Mouse (Mus musculus): ENCODE data around the gene Helz2.

Helz2 gene

DNA sequence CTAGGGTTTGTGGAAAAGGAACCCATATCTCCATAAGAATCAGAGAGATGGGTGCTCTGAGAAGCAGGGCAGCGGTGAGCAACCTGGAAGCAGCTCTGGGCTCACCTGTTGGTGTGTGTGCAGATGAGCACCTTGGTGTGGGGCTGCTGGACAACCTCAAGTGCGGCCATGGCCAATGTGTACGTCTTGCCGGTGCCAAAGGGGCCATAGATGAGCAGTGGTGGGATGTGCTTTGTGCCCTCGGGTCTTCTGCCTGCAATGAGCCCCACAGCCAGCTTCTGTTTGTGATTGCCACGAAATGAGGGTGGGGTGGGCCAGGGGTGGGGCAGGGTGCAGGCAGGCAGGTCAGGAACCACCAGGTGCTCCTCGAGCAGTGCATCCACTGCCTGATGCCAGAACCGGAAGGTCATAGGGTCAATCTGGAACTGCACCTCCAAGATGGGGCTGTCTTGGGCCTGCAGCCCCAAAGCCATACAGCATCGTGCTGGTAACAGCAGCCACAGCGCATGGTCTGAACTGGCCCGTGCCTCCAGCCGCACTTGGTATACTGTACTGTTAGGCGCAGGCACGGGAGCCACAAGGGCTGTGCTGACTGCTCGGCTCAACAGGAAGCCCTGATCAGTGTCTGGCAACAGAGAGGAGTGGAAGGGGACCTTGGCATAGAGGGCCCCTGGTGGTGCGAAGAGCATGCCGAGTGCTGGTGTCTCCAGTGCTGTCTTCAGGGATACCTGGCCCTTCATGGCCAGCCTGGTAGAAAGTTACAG is 4.4 kb downstream of the Helz2 start:
- no peak for DNase-seq

DNA sequence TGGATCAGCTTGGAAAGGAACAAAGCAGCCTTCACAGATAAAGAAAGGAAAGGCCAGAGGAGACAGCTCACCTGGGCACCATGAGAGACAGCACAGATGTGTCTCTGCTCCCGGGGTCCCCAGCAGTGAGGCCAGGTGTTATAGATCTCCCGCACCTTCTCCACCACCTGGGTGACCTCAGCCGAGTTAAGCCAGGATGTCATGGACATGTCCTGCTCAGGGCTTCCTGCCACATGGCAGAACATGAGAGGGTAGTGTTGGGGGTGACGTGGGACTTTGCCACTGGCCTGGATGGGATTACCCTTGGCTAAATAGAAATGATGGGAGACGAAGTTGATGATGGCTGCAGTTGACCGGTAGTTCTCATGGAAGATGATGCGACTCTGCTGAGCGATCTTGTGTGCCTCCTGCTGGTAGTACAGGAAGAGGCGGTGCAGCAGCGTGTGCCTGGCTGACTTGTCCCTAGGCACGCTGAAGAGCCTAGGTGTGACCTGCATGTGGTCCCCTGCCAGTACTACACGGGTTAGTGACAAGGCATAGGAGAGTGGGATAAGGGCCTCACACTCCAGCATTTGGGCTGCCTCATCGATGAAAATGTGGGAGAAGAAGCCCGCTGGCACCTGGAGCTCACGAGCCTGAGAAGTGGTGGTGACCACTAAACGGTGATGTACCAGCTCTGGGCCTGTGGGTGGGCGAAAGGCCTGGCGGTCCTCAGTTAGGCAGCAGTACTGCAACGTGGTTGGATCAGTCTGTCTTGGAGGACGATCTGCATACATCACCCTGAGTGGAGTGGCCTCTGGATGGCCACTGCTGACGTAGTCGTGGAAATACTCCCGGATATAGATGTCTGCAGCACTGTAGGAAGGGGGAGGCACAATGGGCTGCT is 5.9 kb downstream of the Helz2 start:
- no peak for DNase-seq

DNA sequence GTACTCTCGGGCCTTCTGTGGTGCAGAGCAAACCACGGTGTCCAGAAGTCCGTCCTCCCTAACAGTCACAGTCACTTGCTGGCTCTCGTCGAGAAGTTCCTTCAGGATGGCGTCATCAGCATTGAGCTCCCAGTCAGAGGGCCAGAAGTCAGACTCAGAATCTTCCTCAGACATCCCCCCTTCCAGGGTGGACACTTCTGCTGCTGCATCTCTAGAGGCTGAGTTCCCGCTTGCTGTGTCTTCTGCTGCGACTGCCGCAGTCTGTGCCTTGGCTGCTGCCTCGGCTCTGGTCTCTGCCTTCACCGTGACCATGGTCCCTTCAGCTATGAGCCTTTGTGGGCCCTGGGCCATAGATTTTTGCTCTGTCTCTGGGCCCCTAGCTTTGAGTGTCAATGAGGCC is 7.1 kb downstream of the Helz2 start:
- DNase-seq, result no peak

DNA sequence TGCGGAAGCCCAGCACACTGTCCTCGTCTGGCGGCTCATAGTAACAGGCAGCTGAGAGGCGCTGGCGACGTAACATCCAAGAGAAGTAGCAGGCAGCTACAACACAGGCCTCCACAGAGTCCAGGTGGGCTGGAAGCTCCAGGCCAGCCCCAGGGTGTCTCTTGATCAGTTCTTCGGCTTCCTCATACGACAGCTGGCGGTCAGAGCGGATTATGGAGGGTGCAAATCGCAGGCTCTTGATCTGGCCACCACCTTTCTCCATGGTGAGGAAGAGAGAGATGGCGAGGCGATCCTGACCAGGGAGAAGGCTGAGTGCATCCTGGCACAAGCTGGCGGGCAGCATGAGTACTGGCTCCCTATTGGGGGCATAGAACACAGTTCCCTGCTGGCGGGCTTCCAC is 8.4 kb downstream of the Helz2 start:
- DNase-seq, result no peak

DNA sequence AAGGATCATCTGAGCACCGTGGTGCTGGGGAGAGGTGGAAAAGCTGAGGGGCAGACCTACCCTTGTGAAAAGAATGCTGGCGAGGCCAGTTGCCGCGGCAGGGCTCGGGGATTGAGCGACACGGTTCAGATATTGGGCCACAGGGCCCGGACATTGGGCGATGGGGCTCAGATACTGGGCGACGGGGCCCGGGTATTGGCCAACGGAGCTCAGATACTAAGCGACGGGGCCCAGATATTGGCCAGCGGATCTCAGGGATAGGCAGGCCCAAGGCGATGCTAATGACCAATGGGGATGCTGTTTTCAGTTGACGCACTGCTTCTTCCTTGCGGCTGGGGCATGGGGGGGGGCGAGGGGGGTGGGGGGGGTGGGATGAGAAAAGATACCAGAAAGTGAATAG is 10.7 kb downstream of the Helz2 start:
- DNase-seq, result no peak

DNA sequence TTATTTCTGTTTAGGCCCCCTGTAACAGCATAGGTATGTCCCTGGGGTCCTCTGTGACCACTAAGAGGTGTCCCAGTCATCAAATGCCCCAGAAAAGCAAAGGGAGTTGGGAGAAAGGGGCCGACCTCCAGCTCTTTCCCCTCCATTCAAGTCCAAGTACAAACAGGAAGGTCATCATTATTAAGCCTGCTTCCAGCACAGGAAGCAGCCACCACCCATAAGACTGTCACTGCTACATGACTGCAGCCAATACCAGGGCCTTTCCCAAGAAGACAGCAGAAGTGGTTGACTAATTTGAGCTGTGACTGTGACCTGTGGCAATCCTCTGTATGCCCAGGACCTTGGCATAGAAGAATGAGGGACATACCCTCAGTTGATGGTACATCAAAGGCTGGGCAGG is 13.5 kb downstream of the Helz2 start:
- DNase-seq, result no peak

DNA sequence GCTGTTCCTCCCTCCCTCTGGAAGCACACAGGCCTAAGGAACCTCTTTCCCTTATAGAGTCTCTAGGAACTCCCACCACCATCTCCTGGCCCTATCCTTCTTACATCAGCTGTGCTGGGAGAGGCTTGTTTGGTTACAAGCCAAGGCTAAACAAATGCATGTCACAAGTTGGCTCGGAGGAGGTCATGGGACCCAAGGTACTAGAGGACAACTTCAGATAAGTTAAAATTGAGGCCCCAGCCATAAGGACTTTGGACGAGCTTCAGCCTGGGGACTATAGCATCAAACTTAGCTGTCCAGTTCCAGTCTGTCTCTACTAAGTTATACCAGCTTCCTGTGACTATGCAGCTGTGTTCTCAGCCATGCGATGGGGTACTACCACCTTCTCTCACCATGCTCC is 14.7 kb downstream of the Helz2 start:
- DNase-seq, result no peak

DNA sequence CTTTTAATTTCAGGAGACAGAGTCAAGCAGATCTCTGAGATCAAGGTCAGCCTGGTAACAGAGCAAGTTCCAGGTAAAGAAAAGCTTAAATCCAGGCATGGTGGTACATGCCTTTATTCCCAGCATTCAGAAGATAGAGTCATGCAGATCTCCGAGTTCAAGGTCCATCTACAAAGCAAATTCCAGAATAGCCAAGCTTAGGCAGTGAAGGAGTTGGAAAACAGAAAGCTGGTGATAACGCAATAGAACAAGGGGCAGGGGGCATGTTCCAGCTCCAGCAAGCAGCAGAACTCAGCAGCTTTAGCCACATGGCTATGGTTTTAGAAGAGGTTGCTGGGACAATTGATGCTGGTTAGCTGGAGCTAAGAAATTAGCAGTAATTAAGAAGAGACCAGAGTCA is 16.8 kb downstream of the Helz2 start:
- no peak for DNase-seq

DNA sequence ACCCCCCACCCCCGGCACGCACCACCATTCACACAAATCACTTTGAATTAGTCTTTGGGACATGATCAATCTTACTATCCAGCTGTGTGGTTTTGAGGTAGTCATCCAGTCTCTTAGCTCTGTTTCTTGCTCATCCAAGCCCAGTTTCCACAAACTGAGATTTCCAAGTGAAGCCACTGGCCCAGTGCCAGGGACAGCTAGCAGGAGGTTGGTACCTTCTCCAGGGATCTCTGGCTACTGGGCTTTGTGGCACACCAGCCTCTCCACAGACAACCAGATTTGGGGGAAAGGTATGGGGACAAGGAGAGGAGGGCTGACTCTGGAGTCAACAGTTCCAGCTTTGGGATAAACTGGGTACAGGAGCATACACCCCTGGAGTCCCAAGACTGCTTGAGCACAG is 21.5 kb downstream of the Helz2 start:
- DNase-seq, result no peak

DNA sequence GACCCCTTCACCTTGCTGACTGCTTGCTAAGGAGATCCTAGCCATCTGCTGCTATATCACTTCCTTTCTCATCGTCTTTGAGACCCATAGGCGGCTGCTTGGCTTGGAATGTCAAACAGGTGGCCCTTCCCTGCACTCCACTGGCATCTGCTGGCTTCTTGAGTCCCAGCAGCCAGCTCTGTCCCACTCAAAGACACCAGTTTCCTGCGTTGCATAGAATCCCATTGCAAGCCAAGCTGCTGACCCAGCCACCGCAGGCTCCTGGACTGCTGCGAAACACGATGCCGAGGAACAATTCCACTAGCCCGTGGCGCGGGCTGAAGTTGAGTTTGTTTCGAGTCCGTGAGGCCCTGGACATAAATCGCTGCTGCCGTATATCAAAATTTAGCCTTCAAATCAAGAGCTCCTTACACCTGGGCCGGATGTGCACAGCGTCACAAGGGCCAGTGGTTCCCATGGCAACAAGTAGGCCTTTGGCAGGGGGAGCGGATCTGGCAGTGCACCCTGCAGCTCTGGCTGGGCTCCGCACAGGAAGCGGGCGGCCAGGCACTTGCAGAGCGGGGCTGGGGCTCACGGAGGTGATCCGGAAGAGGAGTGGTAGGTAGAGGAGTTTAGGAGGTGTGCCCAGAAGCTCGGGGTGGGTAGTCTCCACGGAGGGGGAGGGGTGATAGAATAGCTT is 22.1 kb downstream of the Helz2 start, which contains the start of gene Fndc11:
Gene Fndc11 (plus strand): TSS at position 476 of the 679 bp plus-strand sequence.
- DNase-seq, result peak; percentile 54

DNA sequence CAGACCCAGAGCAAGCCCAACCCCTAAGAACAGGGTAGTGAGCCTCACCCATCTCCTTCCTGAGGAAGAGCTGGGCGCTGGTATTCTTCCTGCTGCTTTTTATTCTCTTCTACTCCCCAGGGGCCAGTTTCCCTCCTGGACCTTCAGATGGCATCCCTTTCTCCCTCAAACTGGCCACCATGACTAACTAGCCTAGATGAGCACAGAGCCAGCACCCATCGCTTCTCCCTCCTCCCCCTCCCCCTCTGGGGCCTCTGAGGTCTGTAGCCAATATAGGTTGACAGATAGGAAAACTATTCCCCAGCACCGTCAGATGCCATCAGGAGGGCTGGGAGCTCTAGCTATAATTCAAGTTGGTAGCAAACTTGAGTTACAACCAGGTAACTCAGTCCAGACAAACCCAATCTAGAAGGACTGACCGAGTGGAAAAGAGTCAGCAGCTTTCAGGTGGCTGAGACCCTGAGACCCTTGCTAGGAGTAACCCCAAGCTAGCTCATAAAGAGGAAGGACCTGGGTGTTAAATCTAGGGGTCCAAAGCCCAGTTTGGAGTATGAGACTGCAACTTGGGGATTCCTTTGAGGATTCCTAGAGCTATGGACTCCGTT is 22.8 kb downstream of the Helz2 start:
- no peak for DNase-seq

DNA sequence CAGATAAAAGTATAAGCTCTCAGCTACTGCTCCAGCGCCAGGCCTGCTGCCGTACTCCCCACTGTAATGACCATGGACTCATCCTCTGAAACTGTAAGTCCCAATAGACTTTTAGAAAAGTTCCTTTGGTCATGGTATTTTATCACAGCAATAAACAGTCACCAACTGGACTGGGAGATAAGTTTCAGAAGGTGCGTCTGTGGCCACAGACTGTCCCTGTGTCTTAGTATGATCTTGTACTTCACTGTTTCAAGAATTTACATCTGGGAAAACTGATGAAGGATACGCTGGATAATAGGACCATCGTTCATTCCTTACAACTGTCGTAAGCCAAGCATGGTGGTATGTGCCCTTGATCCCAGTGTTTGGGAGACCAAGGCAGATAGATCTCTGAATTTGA is 25.8 kb downstream of the Helz2 start:
- no peak for DNase-seq

DNA sequence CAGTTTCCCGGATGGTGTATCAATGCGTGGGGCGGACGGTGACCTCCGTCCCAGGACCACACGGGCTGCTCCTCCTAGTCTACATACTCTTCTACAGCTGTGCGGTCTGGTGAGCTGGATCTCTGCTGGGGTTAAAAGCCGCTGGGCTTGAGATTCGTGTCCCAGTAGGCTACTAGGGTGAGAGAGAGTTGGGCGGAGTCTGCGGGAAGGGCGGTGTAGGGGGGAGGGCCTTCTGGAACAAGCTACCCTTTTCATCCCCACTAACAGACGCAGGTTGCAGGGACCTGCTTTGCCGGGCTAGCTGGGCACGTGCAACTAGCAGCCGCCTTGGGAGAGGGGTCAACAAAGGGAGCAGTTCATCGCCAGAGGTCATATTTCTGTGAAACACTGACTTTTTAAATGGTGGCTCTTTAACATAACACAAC is 28.8 kb downstream of the Helz2 start, which contains the start of gene Srms:
Gene Srms (minus strand): TSS at position 165 of the 425 bp plus-strand sequence.
- no peak for DNase-seq

DNA sequence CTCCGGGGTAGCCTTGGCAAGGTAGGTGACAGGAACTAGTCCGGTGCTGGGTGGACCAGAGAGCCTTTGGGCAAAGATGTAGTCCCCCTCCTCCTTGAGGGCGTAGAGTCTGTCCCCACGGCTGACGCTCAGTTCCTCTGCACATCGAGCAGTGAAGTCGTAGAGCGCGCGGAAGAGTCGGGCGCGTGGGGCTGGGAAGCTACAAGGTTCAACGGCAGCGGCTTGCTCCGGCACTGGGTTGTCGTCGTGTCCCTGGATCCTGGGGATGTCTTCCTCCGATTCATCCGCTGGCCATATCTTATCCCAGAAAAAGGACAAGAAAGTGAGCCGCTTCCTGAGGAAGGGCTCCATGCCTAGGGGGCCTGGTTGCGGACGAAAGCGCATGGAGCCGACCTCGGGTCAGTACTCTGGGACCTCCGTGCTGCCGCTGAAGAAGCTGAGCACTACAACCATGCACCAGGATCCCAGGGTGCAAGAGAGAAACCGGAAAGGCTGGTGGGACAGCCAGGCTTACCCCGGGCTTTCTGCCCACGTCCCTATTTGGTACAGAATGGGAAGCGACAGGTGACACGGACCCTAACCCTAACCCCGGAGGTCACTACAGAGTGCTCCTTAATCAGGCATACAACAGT is 29.3 kb downstream of the Helz2 start:
- no peak for DNase-seq

DNA sequence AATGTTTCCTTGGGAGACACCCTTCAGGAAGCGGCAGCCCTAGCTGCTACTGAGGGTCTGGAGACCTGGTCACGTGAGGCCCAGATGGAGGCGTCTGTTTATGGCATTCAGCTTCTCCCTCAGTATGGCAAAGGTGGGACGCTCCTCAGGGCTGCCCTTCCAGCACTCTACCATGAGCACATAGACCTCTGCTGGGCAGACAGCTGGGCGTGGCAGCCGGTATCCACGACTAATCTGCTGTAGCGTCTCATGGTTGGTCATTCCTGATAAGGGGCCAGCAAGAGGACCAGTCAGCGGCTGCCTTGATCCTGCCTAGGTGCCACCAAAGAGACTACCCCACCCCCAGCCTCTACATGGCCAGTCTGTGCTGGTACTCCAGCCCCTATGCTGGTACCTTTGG is 35.7 kb downstream of the Helz2 start:
- no peak for DNase-seq

DNA sequence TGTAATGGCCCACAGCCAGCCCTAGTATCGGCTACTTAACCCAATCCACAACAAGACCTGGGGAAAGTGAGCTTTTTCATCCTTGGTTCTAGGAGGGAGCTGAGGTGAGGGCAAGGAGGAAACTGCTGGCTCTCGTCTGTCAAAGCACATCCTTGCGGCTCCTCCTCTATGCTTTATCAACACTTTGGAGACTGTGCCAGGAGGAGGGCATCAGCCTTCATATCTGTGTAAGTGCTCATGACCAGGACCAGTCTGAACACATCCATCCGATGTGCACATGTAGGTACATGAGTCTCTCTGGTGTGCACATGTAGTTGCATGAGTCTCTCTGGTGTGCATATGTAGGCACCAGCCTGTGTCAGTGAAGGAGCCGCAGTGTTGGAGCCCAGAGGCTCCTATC is 36.1 kb downstream of the Helz2 start:
- DNase-seq, result no peak

DNA sequence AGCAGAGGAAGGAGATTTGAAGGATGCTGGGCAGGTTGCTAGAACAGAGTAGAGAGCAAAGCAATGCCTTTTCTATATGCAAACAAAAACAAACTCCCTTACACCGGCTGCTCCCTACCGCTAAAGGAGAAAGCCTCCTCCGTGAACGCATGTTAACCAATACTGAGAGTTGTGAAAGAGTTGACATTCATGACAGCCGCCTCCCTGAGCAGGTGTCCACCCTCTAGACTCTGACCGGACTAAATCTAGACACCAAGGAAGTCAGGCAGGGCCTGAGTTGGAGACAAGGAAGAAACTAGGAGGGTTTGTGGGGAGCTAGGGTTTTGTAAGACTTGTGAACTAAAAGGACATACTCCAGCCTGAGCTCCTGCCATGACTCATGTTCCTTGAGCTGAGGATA is 38.9 kb downstream of the Helz2 start:
- no peak for DNase-seq

DNA sequence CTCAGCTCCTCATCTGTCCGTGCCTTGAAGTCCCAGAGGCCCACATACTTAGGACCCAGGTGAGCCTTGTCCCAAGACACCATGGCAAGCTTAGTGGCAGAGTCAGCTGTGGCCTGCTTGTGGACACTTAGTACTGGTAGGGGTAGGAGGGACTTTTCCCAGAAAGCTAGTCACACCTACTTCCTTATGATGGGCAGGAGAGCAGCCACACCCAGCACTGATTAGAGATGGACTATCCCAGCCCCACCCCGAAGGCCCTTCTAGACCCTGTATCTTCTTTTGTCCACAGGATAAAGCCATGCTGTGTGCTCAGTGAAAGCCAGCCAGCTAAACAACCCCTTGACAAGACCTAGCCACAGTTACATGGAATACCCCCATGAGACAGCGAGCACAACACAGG is 39.4 kb downstream of the Helz2 start, which contains the start of gene Ptk6:
Gene Ptk6 (minus strand): TSS at position 368 of the 400 bp plus-strand sequence.
- no peak for DNase-seq

DNA sequence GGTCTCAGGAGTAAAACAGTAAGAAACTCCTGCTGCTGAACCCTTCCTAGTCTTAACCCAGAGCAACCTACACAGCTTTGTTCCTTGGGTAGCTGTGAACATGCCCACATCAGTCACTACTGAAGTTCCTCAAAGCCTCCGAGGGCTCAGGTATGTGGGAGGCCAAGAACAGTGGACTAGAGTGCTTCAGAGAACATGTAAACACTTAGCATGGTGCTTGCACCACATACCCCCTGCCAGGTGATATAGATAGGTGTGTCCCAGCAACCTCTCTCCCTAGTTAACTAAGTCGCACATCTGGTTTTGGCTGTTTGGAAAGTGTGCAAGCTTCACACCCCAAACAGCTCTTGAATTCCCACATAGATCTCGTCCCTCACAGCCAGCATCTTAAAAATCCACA is 40.2 kb downstream of the Helz2 start:
- no peak for DNase-seq

DNA sequence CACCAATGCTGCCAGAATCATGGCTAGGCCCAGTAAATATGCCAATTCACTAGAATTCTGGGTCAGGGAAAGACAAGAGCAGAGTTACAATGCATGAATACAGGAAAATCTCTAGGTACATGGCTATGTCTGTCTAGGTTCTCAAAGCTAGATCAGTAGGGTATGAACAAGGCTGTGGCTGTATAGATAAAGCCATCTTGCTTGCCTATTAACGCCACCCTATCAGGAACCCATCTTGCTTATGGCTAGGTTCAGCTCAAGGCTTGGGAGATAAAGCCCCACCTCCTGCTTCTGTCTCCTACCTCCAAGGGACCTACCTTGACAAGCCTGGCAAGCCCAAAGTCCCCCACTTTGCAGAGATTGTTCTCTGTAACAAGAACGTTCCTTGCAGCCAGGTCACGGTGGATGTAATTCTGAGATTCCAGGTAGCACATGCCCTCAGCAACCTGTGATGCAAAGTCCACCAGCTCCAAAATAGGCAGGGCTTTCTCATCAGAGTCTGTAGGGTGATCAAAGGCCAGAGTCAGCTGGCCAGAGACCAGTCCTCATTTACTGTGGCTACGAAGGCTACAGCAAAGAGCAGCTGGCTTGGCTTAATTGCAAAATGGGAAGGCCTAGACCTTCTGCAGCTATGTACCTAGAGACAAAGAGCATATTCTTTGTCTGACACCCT is 45.1 kb downstream of the Helz2 start:
- no peak for DNase-seq

DNA sequence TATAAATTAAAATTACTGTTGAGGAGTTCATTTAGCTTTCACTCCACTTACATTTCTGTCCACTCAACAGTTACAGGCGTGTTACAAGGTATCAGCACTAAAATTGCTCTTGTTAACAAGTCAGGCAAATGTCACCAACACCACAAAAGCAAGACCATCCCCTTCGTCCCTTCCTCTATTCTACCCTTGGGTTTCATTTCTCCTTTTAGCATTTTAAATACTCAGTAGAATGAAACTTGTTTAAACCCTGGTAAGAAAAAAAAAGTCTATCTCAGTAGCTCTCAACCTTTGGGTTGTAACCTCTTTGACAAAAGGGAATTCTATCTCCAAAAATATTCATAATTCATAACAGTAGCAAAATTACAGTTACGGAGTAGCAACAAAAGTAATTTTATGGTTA is 48.8 kb downstream of the Helz2 start:
- no peak for DNase-seq

DNA sequence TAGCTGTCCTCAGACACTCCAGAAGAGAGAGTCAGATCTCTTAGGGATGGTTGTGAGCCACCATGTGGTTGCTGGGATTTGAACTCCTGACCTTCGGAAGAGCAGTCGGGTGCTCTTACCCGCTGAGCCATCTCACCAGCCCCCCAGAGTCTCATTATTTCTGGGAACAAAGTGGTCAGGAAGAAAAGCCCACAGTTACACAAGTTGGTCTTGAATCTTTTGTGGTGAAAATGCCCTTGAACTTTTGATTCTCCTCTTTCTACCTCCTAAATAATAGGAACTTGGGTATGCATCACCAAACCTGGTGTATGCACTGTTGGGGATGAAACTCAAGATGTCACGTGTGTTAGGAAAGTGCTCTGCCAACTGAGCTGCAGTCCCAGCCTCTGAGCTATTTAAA is 49.9 kb downstream of the Helz2 start:
- no peak for DNase-seq
